Mouse (Mus musculus): ENCODE measurements at regions not wholly inside any gene's neighbourhood (a gene's known extent, or its start where the extent isn't known, plus 50 kb on each side); places are given as distances from the start of the nearest gene placed in this dataset.
"Not testable (repeated sequence)": the region's sequence is repeated elsewhere in the genome, so short reads cannot be mapped to it uniquely, and the experiment has no call there.

DNA sequence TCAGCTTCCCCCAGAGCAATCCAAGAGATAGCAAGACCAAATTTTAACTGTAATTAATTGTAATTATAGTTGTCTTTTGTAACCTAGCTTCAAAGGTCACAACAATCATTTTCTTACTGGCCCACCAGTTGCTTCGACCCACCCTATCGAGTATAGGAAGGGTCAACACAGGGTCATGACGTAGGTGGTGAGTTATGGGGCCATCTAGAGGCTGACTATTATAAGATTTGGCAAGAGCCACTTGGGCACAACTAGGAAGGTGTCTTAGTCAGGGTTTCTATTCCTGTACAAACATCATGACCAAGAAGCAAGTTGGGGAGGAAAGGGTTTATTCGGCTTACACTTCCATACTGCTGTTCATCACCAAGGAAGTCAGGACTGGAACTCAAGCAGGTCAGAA is 62.1 kb upstream of the Zfp366 start:
- not testable (repeated sequence) for H3K9me3 ChIP-seq (ENCODE audit: control insufficient read depth, low read length); H3K27me3 ChIP-seq (replicated peaks; ENCODE audit: control insufficient read depth, insufficient read depth, low read length); DNase-seq (ENCODE audit: low spot score); H3K9ac ChIP-seq (ENCODE audit: low read length); ATAC-seq (replicated peaks; ENCODE audit: low FRiP score, low TSS enrichment, low read depth); H3K4me1 ChIP-seq (replicated peaks; ENCODE audit: control insufficient read depth, insufficient read depth, low read length); H3K36me3 ChIP-seq (ENCODE audit: control insufficient read depth, insufficient read depth, low read length); H3K4me2 ChIP-seq (ENCODE audit: low read length); H3K4me3 ChIP-seq (ENCODE audit: low read depth, low read length); H3K27ac ChIP-seq (ENCODE audit: low read depth)
- 82% methylated on average over 3 of the region's 4 CpGs for WGBS

DNA sequence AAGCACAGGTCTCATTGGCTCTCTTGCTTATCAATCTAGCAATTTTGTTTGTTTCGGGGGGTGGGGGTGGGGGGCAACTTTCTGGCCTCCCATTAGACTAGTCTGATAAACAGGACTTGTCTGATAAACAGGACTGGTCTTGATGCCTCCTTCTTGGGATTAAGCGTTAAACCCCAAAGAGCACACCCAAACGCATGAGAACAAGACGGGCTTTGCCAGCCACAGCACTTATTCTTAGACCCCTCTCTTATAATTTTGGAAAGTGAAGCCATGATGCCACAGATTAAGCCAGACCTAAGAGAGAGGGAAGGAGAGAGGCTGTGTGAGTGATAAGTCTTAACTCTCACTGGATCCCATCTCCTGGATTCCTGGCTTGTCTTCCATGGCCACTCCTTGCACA is 63.5 kb upstream of the Zfp366 start:
- no peak for ATAC-seq (replicated peaks; ENCODE audit: low FRiP score, low TSS enrichment, low read depth)

DNA sequence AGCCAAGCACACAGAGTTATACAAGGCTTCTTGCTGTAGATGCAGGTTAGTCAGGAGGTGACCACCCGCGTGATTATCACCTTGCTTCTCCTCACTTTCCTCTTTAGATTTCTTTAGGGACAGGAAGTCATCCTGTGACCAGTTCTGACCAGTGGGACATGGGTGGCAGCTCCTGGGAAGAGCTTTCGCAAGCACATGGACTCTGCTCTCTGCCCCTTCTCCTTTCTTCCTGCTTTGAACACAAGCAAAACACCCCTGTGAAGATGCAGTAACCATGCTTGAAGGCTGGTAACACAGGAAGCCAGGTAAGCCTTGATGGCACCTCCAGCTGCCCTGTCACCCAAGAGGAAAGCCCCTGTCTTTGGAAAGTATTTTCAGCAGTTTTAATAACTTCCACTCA is 64.7 kb upstream of the Zfp366 start:
- Histone ChIP-seq H3K9me3 (ENCODE audit: control insufficient read depth, low read length) (no peaks in the 10 kb centered on the region), H3K27ac (ENCODE audit: low read depth) (no peak overlapping the region), H3K27me3 (replicated peaks; ENCODE audit: control insufficient read depth, insufficient read depth, low read length) (no peaks in the 10 kb centered on the region), H3K36me3 (ENCODE audit: control insufficient read depth, insufficient read depth, low read length) (no peaks in the 10 kb centered on the region), H3K9ac (ENCODE audit: low read length) (no peak overlapping the region), H3K4me2 (ENCODE audit: low read length) (no peak overlapping the region), H3K4me3 (ENCODE audit: low read depth, low read length) (no peak overlapping the region), H3K4me1 (replicated peaks; ENCODE audit: control insufficient read depth, insufficient read depth, low read length) (peaks cover under 1% of the 10 kb centered on the region; the same call in 1 of the 2 replicates)
- DNase-seq (ENCODE audit: low spot score) (no peak), ATAC-seq (replicated peaks; ENCODE audit: low FRiP score, low TSS enrichment, low read depth) (no peak)
- 86% methylated on average over 3 of the region's 3 CpGs for WGBS

More for the DNA sequence above, 63.5 kb upstream of the Zfp366 start:
- Histone ChIP-seq H3K27me3 (replicated peaks; ENCODE audit: control insufficient read depth, insufficient read depth, low read length) (no peaks in the 10 kb centered on the region), H3K4me2 (ENCODE audit: low read length) (no peak overlapping the region), H3K27ac (ENCODE audit: low read depth) (no peak overlapping the region), H3K4me1 (replicated peaks; ENCODE audit: control insufficient read depth, insufficient read depth, low read length) (peaks cover 4% of the 10 kb centered on the region; the same call in 1 of the 2 replicates), H3K4me3 (ENCODE audit: low read depth, low read length) (no peak overlapping the region), H3K36me3 (ENCODE audit: control insufficient read depth, insufficient read depth, low read length) (no peaks in the 10 kb centered on the region), H3K9ac (ENCODE audit: low read length) (no peak overlapping the region), H3K9me3 (ENCODE audit: control insufficient read depth, low read length) (no peaks in the 10 kb centered on the region)
- DNase-seq (ENCODE audit: low spot score), result no peak
- 97% methylated on average over 4 of the region's 4 CpGs for WGBS

DNA sequence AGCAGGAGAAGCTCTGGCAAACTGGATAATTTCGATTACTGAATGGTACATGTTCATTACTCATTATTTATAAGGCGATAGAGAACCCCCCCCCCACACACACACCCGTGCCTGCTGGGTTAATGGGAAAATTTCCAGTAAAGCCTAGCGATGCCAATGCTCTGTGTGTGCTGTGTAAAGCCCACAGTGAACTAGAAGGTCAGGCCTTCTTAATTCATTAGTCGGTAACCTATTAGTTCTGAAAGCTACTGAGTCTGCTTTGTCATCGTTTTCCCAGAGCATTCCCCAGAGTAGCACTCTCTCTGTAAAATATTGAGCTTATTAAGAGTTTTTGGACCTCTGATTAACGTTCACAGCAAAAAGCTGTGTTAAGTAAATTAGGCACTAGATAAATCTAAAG is 65.7 kb upstream of the Zfp366 start:
- no peak overlapping the region for H3K4me3 ChIP-seq (ENCODE audit: low read depth, low read length)
- no peak overlapping the region for H3K4me2 ChIP-seq (ENCODE audit: low read length)
- DNase-seq (ENCODE audit: low spot score) (no peak), ATAC-seq (replicated peaks; ENCODE audit: low FRiP score, low TSS enrichment, low read depth) (no peak)
- no peak overlapping the region for H3K9ac ChIP-seq (ENCODE audit: low read length)
- no peaks in the 10 kb centered on the region for H3K36me3 ChIP-seq (ENCODE audit: control insufficient read depth, insufficient read depth, low read length)
- no peaks in the 10 kb centered on the region for H3K9me3 ChIP-seq (ENCODE audit: control insufficient read depth, low read length)
- 77% methylated on average over 7 of the region's 7 CpGs for WGBS
- no peaks in the 10 kb centered on the region for H3K27me3 ChIP-seq (replicated peaks; ENCODE audit: control insufficient read depth, insufficient read depth, low read length)
- H3K4me1 ChIP-seq (replicated peaks; ENCODE audit: control insufficient read depth, insufficient read depth, low read length), result no peaks in the 10 kb centered on the region
- H3K27ac ChIP-seq (ENCODE audit: low read depth), result no peak overlapping the region

DNA sequence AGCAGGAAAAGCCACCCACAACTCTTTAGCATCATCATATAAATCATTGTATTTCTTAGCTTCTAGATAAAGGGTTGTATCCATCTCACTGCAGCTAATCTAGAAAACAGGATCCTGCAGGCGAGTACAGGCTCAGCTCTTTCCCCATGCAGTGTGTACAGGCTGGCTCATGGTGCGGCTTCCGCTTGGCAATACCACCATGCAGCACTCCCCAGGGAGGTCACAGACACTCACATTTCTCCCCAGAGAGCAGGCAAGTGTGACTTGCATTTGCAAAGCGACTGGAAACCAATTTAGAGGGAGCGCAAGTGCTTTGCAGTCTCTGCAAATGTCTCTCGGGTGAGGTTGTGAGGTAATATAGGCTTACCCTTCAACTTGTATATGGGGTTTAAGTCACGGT is 69.1 kb upstream of the Zfp366 start:
- Histone ChIP-seq H3K4me3 (ENCODE audit: low read depth, low read length) (no peak overlapping the region), H3K9me3 (ENCODE audit: control insufficient read depth, low read length) (no peaks in the 10 kb centered on the region), H3K27ac (ENCODE audit: low read depth) (no peak overlapping the region), H3K9ac (ENCODE audit: low read length) (no peak overlapping the region), H3K4me1 (replicated peaks; ENCODE audit: control insufficient read depth, insufficient read depth, low read length) (no peaks in the 10 kb centered on the region), H3K27me3 (replicated peaks; ENCODE audit: control insufficient read depth, insufficient read depth, low read length) (no peaks in the 10 kb centered on the region), H3K4me2 (ENCODE audit: low read length) (no peak overlapping the region), H3K36me3 (ENCODE audit: control insufficient read depth, insufficient read depth, low read length) (no peaks in the 10 kb centered on the region)
- ATAC-seq (replicated peaks; ENCODE audit: low FRiP score, low TSS enrichment, low read depth) (no peak), DNase-seq (ENCODE audit: low spot score) (no peak)
- WGBS, result 86% methylated on average over 7 of the region's 7 CpGs

DNA sequence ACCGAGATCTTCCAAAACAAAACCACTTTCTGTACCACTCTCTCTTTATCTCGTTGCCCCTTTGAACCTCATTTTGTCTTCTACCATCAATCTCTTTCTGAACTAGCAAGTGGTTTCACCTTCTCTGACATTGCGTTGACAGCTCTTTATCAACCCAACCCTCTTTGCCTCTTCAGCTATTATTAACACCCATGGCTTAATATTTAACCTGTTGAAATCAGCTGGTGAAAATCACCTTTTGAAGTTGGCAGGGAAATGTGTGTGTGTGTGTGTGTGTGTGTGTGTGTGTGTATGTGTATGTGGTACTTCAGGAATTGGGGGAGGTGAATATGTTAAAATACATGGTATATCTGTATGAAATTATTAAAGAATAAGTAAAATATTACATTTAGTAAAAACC is 70.1 kb upstream of the Zfp366 start:
- Histone ChIP-seq H3K4me3 (ENCODE audit: low read depth, low read length) (no peak overlapping the region), H3K36me3 (ENCODE audit: control insufficient read depth, insufficient read depth, low read length) (no peaks in the 10 kb centered on the region), H3K9me3 (ENCODE audit: control insufficient read depth, low read length) (no peaks in the 10 kb centered on the region), H3K27ac (ENCODE audit: low read depth) (no peak overlapping the region), H3K9ac (ENCODE audit: low read length) (no peak overlapping the region), H3K27me3 (replicated peaks; ENCODE audit: control insufficient read depth, insufficient read depth, low read length) (no peaks in the 10 kb centered on the region), H3K4me2 (ENCODE audit: low read length) (no peak overlapping the region), H3K4me1 (replicated peaks; ENCODE audit: control insufficient read depth, insufficient read depth, low read length) (no peaks in the 10 kb centered on the region)
- WGBS, result 62% methylated on average over 3 of the region's 3 CpGs
- DNase-seq (ENCODE audit: low spot score) (no peak), ATAC-seq (replicated peaks; ENCODE audit: low FRiP score, low TSS enrichment, low read depth) (no peak)

DNA sequence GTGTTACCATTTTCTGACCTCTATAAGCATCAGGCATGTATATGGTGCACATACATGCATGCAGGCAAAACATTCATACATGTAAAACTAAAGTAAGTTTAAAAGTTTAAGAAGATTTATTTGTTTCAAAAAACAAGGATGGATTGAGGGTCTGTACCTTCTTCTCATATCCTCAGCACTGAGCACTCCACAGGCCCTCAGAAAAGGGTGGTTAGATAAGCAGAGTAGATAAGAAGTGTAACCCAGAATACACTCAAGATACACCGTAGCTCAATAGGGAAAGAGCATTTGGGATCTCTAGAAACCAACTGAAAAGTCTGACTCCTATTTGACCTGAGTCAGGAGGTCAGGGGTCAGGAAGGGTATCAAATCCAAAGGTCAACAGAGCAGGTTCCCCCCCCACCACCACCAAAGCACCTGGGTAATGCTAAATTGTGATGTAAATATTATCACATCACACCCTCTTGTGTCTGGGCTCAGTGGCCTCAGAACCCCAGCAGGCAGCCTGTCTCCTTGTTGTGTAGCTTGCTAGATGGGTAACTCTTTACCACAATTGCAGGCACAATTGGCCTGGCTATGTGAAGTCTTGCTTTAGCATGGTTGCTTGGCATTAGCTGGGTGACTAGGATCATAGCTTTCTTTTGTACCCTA is 72.8 kb upstream of the Zfp366 start:
- Histone ChIP-seq H3K27ac (ENCODE audit: low read depth) (no peak overlapping the region), H3K9ac (ENCODE audit: low read length) (no peak overlapping the region), H3K36me3 (ENCODE audit: control insufficient read depth, insufficient read depth, low read length) (no peaks in the 10 kb centered on the region), H3K27me3 (replicated peaks; ENCODE audit: control insufficient read depth, insufficient read depth, low read length) (no peaks in the 10 kb centered on the region), H3K9me3 (ENCODE audit: control insufficient read depth, low read length) (no peaks in the 10 kb centered on the region), H3K4me3 (ENCODE audit: low read depth, low read length) (no peak overlapping the region), H3K4me1 (replicated peaks; ENCODE audit: control insufficient read depth, insufficient read depth, low read length) (no peaks in the 10 kb centered on the region), H3K4me2 (ENCODE audit: low read length) (no peak overlapping the region)
- DNase-seq (ENCODE audit: low spot score) (no peak), ATAC-seq (replicated peaks; ENCODE audit: low FRiP score, low TSS enrichment, low read depth) (no peak)
- WGBS, result 57% methylated on average over 1 of the region's 1 CpGs

DNA sequence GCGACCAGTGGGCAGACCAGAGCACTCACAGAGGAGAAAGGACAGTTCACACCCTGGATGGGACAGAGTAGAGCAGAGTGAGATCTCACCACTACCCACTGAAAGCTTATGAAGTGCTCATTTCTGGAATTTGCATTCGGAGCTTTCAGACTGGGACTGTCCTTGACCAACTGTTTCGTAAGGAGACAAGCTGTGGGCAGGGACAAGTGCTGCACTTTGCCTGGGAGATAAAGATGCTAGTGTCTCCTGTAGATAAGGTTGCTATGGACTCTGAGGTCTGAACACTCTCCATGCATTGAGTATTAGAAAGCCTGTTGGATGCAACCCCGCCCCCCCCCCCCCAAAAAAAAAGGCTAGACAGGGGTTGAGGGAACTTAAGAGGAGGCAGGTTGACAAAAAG is 76.6 kb upstream of the Zfp366 start:
- H3K36me3 ChIP-seq (ENCODE audit: control insufficient read depth, insufficient read depth, low read length), result no peaks in the 10 kb centered on the region
- no peaks in the 10 kb centered on the region for H3K27me3 ChIP-seq (replicated peaks; ENCODE audit: control insufficient read depth, insufficient read depth, low read length)
- no peak for DNase-seq (ENCODE audit: low spot score)
- no peaks in the 10 kb centered on the region for H3K4me1 ChIP-seq (replicated peaks; ENCODE audit: control insufficient read depth, insufficient read depth, low read length)
- no peak overlapping the region for H3K9ac ChIP-seq (ENCODE audit: low read length)
- WGBS, result 72% methylated on average over 4 of the region's 4 CpGs
- no peak for ATAC-seq (replicated peaks; ENCODE audit: low FRiP score, low TSS enrichment, low read depth)
- H3K4me2 ChIP-seq (ENCODE audit: low read length), result no peak overlapping the region
- no peak overlapping the region for H3K4me3 ChIP-seq (ENCODE audit: low read depth, low read length)
- H3K27ac ChIP-seq (ENCODE audit: low read depth), result no peak overlapping the region
- H3K9me3 ChIP-seq (ENCODE audit: control insufficient read depth, low read length), result no peaks in the 10 kb centered on the region

DNA sequence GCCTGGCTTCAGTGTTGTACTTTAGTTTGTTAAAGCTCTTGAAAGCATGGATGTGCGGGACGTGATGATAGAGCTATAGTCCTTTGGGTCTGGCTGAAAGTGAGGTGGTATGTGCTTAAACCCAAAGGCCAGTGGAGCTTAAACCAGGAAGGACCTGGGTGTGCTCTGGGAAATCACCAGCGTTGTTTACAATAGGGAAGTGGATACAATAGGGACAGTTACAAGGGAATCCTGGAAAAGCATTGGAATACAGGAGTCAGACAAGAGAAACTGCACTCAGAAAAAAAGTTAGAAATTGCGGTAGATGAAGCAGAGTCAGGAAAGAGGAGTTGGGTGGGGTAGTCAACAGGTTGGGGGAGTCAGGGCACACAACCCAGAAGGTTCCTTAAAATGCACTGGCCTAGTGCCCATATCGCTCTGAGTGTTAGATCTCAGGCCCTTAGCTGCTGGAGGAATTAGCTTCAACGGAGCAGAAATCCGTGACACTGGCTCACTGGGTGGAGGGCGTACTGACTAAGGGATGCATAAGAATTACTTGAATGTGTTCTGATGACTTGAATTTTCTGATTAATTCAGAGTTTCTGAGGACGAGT is 82.4 kb upstream of the Zfp366 start:
- no peak overlapping the region for H3K4me3 ChIP-seq (ENCODE audit: low read depth, low read length)
- H3K27ac ChIP-seq (ENCODE audit: low read depth), result no peak overlapping the region
- ATAC-seq (replicated peaks; ENCODE audit: low FRiP score, low TSS enrichment, low read depth), result no peak
- WGBS, result 88% methylated on average over 9 of the region's 9 CpGs
- no peaks in the 10 kb centered on the region for H3K36me3 ChIP-seq (ENCODE audit: control insufficient read depth, insufficient read depth, low read length)
- H3K4me2 ChIP-seq (ENCODE audit: low read length), result no peak overlapping the region
- H3K9me3 ChIP-seq (ENCODE audit: control insufficient read depth, low read length), result no peaks in the 10 kb centered on the region
- no peak for DNase-seq (ENCODE audit: low spot score)
- no peak overlapping the region for H3K9ac ChIP-seq (ENCODE audit: low read length)
- no peaks in the 10 kb centered on the region for H3K4me1 ChIP-seq (replicated peaks; ENCODE audit: control insufficient read depth, insufficient read depth, low read length)
- no peaks in the 10 kb centered on the region for H3K27me3 ChIP-seq (replicated peaks; ENCODE audit: control insufficient read depth, insufficient read depth, low read length)

All from intestine, embryonic 14.5 days (tissue).